Mouse (Mus musculus) induced T-regulatory cell, adult 2 months (primary cell): ENCODE data around the gene Olah.
"Not testable (repeated sequence)": the region's sequence is repeated elsewhere in the genome, so short reads cannot be mapped to it uniquely, and the experiment has no call there.

Source experiments
- DNase-seq: peaks from one replicate; pipeline ENCODE4 v3.0.0-alpha.2; 2012; ENCODE audit warnings: low read depth

Olah gene

GRCm38 (mm10) chr2:3397110-3397509 lies at the start of gene Olah:
Gene Olah, minus strand, starts transcription at chr2:3397210.
- not testable (repeated sequence) for DNase-seq

GRCm38 (mm10) chr2:3445984-3446383 lies 49.0 kb upstream of the Olah start:
- DNase-seq = no peak

- DNase-seq = no peak
Measured at GRCm38 (mm10) chr2:3444206-3444605, 47.2 kb upstream of the Olah start.

- DNase-seq = no peak
Measured at GRCm38 (mm10) chr2:3437956-3438355, 40.9 kb upstream of the Olah start.

- DNase-seq = no peak
Measured at GRCm38 (mm10) chr2:3435369-3436061, 38.5 kb upstream of the Olah start.

GRCm38 (mm10) chr2:3430956-3431355 lies 33.9 kb upstream of the Olah start:
- DNase-seq = no peak

- DNase-seq = no peak
Measured at GRCm38 (mm10) chr2:3424579-3424910, 27.5 kb upstream of the Olah start.

- DNase-seq = peak; percentile 97
Measured at GRCm38 (mm10) chr2:3423841-3424578, 27.0 kb upstream of the Olah start, which contains the start of gene Dclre1c. Gene Dclre1c, plus strand, starts transcription at chr2:3424131.

GRCm38 (mm10) chr2:3422548-3422947 lies 25.5 kb upstream of the Olah start, which contains the start of gene Meig1:
Gene Meig1, minus strand, starts transcription at chr2:3422648.
- no peak for DNase-seq

GRCm38 (mm10) chr2:3420157-3420556 lies 23.1 kb upstream of the Olah start:
- DNase-seq = peak; percentile 33

GRCm38 (mm10) chr2:3418883-3419431 lies 21.9 kb upstream of the Olah start:
- peak; percentile 98 for DNase-seq

GRCm38 (mm10) chr2:3415676-3416075 lies 18.7 kb upstream of the Olah start:
- no peak for DNase-seq

- peak; percentile 78 for DNase-seq
Measured at GRCm38 (mm10) chr2:3414241-3414640, 17.2 kb upstream of the Olah start.

- DNase-seq = no peak
Measured at GRCm38 (mm10) chr2:3407756-3408155, 10.7 kb upstream of the Olah start.

GRCm38 (mm10) chr2:3405981-3406380 lies 9.0 kb upstream of the Olah start:
- no peak for DNase-seq

- no peak for DNase-seq
Measured at GRCm38 (mm10) chr2:3391945-3392344, 5.1 kb downstream of the Olah start.

- DNase-seq = no peak
Measured at GRCm38 (mm10) chr2:3387105-3387860, 9.7 kb downstream of the Olah start.

- no peak for DNase-seq
Measured at GRCm38 (mm10) chr2:3365127-3365526, 31.9 kb downstream of the Olah start.

- no peak for DNase-seq
Measured at GRCm38 (mm10) chr2:3361067-3361466, 35.9 kb downstream of the Olah start.

GRCm38 (mm10) chr2:3357887-3358286 lies 39.1 kb downstream of the Olah start:
- no peak for DNase-seq

- no peak for DNase-seq
Measured at GRCm38 (mm10) chr2:3356311-3356710, 40.7 kb downstream of the Olah start.

GRCm38 (mm10) chr2:3355793-3356192 lies 41.2 kb downstream of the Olah start:
- DNase-seq = no peak
